Mouse (Mus musculus): ENCODE data around the gene Pgm2l1.

Gene Pgm2l1

GRCm38 (mm10) chr7:100227158-100227875, at the start of gene Pgm2l1:
Gene Pgm2l1, plus strand, starts transcription at chr7:100227394.
- peak; percentile 93 for DNase-seq (ENCODE audit: low read depth, low spot score)

- no peak for DNase-seq (ENCODE audit: low read depth, low spot score)
Observed at GRCm38 (mm10) chr7:100178016-100178890, 48.9 kb upstream of the Pgm2l1 start.

- DNase-seq (ENCODE audit: low read depth, low spot score), result no peak
Observed at GRCm38 (mm10) chr7:100178891-100179233, 48.3 kb upstream of the Pgm2l1 start.

- no peak for DNase-seq (ENCODE audit: low read depth, low spot score)
Observed at GRCm38 (mm10) chr7:100179394-100179793, 47.8 kb upstream of the Pgm2l1 start.

- DNase-seq (ENCODE audit: low read depth, low spot score), result no peak
Observed at GRCm38 (mm10) chr7:100179836-100180407, 47.3 kb upstream of the Pgm2l1 start.

- no peak for DNase-seq (ENCODE audit: low read depth, low spot score)
Observed at GRCm38 (mm10) chr7:100181176-100181575, 46.0 kb upstream of the Pgm2l1 start.

- DNase-seq (ENCODE audit: low read depth, low spot score), result no peak
Observed at GRCm38 (mm10) chr7:100181614-100182013, 45.6 kb upstream of the Pgm2l1 start.

GRCm38 (mm10) chr7:100182388-100182787, 44.8 kb upstream of the Pgm2l1 start:
- no peak for DNase-seq (ENCODE audit: low read depth, low spot score)

GRCm38 (mm10) chr7:100187601-100188000, 39.6 kb upstream of the Pgm2l1 start:
- no peak for DNase-seq (ENCODE audit: low read depth, low spot score)

GRCm38 (mm10) chr7:100190167-100190566, 37.0 kb upstream of the Pgm2l1 start:
- DNase-seq (ENCODE audit: low read depth, low spot score), result no peak

- peak; percentile 24 for DNase-seq (ENCODE audit: low read depth, low spot score)
Observed at GRCm38 (mm10) chr7:100190778-100191177, 36.4 kb upstream of the Pgm2l1 start.

GRCm38 (mm10) chr7:100201191-100201590, 26.0 kb upstream of the Pgm2l1 start:
- DNase-seq (ENCODE audit: low read depth, low spot score), result no peak

- no peak for DNase-seq (ENCODE audit: low read depth, low spot score)
Observed at GRCm38 (mm10) chr7:100203616-100204015, 23.6 kb upstream of the Pgm2l1 start.

GRCm38 (mm10) chr7:100204871-100205270, 22.3 kb upstream of the Pgm2l1 start:
- DNase-seq (ENCODE audit: low read depth, low spot score), result no peak

- DNase-seq (ENCODE audit: low read depth, low spot score), result no peak
Observed at GRCm38 (mm10) chr7:100206144-100206543, 21.1 kb upstream of the Pgm2l1 start.

- no peak for DNase-seq (ENCODE audit: low read depth, low spot score)
Observed at GRCm38 (mm10) chr7:100207886-100208285, 19.3 kb upstream of the Pgm2l1 start.

GRCm38 (mm10) chr7:100214310-100214709, 12.9 kb upstream of the Pgm2l1 start:
- DNase-seq (ENCODE audit: low read depth, low spot score), result peak; percentile 66

- DNase-seq (ENCODE audit: low read depth, low spot score), result no peak
Observed at GRCm38 (mm10) chr7:100215116-100215732, 12.0 kb upstream of the Pgm2l1 start.

GRCm38 (mm10) chr7:100215976-100216375, 11.2 kb upstream of the Pgm2l1 start:
- no peak for DNase-seq (ENCODE audit: low read depth, low spot score)

GRCm38 (mm10) chr7:100216601-100217565, 10.3 kb upstream of the Pgm2l1 start:
- no peak for DNase-seq (ENCODE audit: low read depth, low spot score)

Measured in telencephalon, adult 2 months (tissue).